Mouse (Mus musculus): ENCODE results near the gene Sf3a2. TPM values are rescaled to one million over a fixed set of nuclear protein-coding genes. Genes with fewer than 3 reads are reported as not detected.

The Sf3a2 gene
- polyA plus RNA-seq, 1 experiment: 34.5 TPM

DNA sequence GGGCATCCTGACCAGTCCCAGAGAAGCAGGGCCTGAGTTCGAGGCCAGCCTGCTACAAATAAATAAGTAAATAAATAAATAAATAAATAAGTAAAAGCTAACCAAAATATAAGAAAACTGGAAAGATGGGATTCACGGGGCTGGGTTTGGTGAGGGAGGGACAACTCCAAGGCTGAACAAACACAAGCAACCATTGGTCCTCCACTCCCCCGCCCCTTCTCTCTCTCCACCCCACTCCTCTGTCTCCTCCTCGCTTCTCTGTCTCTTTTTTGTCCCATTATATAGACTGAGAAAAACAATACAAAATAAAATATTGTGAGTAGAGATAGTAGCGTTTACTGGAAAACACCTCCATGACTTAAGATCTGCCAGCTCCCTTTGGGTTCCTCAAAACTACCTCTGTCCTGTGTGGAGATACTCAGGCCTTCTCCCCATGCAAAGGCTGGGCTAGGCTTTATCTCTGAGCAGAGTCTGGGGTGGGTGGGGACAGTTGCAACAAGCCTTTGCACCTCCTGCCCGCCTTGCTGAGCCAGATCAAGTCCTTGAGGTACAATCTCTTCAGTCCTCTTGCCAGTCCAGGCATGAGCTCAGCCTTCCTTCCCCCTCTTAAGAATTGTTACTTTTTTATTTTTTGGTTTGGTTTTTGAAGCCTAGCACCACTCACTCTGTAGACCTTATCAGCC is 20.7 kb downstream of the Sf3a2 start:
- H3K4me1 ChIP-seq (ENCODE audit: control insufficient read depth, insufficient read depth, low read length): peaks cover 3% of the 10 kb centered on the region
- H3K27ac ChIP-seq (ENCODE audit: control insufficient read depth, insufficient read depth, low read depth, low read length, poor library complexity): peak overlapping the region; percentile 78; the same call in 1 of the 2 replicates
- WGBS: 59% methylated on average over 6 of the region's 6 CpGs
- no peak overlapping the region for H3K4me3 ChIP-seq (replicated peaks; ENCODE audit: control insufficient read depth, low read depth, low read length)
- TF ChIP-seq CTCF (IDR thresholded peaks at IDR 0.05; ENCODE audit: control insufficient read depth, insufficient read depth, low read length) (no peak), POLR2A (IDR thresholded peaks at IDR 0.05; ENCODE audit: borderline replicate concordance, control insufficient read depth, low read depth, low read length) (no peak)

DNA sequence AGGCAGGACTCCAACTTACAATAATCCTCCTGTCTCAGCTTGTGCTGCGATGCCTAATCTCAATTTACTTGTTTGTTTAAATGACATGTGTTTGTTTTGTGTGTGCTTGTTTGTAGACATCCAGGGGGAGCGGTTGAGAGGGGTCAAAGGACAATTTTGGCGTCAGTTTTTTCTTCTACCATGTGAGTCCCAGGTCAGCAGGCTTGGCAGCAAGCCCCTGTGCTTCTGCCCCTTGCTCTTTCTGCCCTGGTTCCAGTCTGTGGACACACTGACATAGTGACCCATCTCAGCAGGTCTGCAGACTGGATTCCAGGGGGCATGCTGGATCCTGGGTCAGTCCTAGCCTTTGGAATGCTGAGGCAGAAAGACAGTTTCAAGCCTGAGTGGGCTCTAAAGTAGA is 21.4 kb downstream of the Sf3a2 start:
- Histone ChIP-seq H3K27ac (ENCODE audit: control insufficient read depth, insufficient read depth, low read depth, low read length, poor library complexity) (peak overlapping the region; percentile 87), H3K4me1 (ENCODE audit: control insufficient read depth, insufficient read depth, low read length) (peaks cover 4% of the 10 kb centered on the region), H3K4me3 (replicated peaks; ENCODE audit: control insufficient read depth, low read depth, low read length) (no peak overlapping the region)
- TF ChIP-seq POLR2A (IDR thresholded peaks at IDR 0.05; ENCODE audit: borderline replicate concordance, control insufficient read depth, low read depth, low read length) (no peak), CTCF (IDR thresholded peaks at IDR 0.05; ENCODE audit: control insufficient read depth, insufficient read depth, low read length) (no peak)
- 73% methylated on average over 3 of the region's 3 CpGs for WGBS

DNA sequence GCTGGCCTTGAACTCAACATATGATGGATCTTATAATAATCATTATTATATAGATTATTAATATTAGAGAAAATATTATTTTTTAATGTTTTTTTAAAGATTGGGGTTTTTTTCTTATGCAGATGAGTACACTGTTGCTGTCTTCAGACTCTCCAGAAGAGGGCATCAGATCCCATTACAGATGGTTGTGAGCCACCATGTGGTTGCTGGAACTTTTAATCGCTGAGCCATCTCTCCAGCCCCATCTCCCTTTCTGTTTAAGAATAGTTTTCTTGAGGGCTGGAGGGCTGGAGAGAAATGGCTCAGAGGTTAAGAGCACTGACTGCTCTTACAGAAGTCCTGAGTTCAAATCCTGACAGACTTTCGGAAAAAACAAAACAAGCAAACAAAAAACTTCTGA is 24.0 kb downstream of the Sf3a2 start:
- Histone ChIP-seq H3K27ac (ENCODE audit: control insufficient read depth, insufficient read depth, low read depth, low read length, poor library complexity) (no peak overlapping the region), H3K4me1 (ENCODE audit: control insufficient read depth, insufficient read depth, low read length) (peaks cover 6% of the 10 kb centered on the region), H3K4me3 (replicated peaks; ENCODE audit: control insufficient read depth, low read depth, low read length) (no peak overlapping the region)
- TF ChIP-seq CTCF (IDR thresholded peaks at IDR 0.05; ENCODE audit: control insufficient read depth, insufficient read depth, low read length) (0 out of 2 replicates have a peak, but pooled peaks have one; percentile 35), POLR2A (IDR thresholded peaks at IDR 0.05; ENCODE audit: borderline replicate concordance, control insufficient read depth, low read depth, low read length) (no peak)
- WGBS: 47% methylated on average over 2 of the region's 2 CpGs

DNA sequence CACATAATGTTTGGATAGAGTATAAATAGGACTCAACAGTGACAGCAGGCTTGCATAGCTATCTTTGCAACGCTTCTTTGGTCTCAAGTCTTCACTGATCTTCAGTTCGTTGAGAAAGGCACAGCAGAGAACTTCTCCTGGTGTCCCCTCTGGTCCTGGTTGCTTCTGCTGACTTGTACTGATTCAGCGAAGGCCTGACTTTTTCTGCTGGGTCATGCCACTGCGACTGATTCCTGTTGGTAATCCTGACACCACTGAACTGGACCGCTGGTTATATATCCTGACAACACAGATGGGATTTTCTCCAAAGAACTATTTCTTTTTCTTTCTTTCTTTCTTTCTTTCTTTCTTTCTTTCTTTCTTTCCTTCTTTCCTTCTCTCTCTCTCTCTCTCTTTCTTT is 24.5 kb downstream of the Sf3a2 start:
- peaks cover 6% of the 10 kb centered on the region for H3K4me1 ChIP-seq (ENCODE audit: control insufficient read depth, insufficient read depth, low read length)
- no peak overlapping the region for H3K4me3 ChIP-seq (replicated peaks; ENCODE audit: control insufficient read depth, low read depth, low read length)
- no peak overlapping the region; the same call in 1 of the 2 replicates for H3K27ac ChIP-seq (ENCODE audit: control insufficient read depth, insufficient read depth, low read depth, low read length, poor library complexity)
- WGBS: 67% methylated on average over 5 of the region's 5 CpGs
- TF ChIP-seq CTCF (IDR thresholded peaks at IDR 0.05; ENCODE audit: control insufficient read depth, insufficient read depth, low read length) (no peak), POLR2A (IDR thresholded peaks at IDR 0.05; ENCODE audit: borderline replicate concordance, control insufficient read depth, low read depth, low read length) (no peak)

DNA sequence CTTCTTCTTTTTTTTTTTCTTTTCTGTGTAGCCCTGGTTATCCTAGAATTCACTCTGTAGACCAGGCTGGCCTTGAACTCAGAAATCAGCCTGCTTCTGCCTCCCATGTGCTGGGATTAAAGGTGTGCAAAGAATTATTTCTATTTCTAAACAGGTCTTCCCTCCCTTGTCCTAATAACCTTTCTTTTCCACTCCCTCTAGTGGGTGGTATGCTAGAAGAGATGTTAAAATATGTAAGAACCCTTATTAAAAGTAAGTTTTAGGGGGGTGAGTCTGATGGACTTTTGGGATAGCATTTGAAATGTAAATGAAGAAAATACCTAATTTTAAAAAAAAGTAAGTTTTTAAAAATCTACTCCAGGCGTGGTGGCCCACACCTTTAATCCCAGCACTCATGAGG is 25.3 kb downstream of the Sf3a2 start:
- Histone ChIP-seq H3K4me1 (ENCODE audit: control insufficient read depth, insufficient read depth, low read length) (peaks cover 7% of the 10 kb centered on the region), H3K4me3 (replicated peaks; ENCODE audit: control insufficient read depth, low read depth, low read length) (no peak overlapping the region), H3K27ac (ENCODE audit: control insufficient read depth, insufficient read depth, low read depth, low read length, poor library complexity) (no peak overlapping the region)
- TF ChIP-seq CTCF (IDR thresholded peaks at IDR 0.05; ENCODE audit: control insufficient read depth, insufficient read depth, low read length): no peak
- TF ChIP-seq POLR2A (IDR thresholded peaks at IDR 0.05; ENCODE audit: borderline replicate concordance, control insufficient read depth, low read depth, low read length): no peak
- WGBS: 67% methylated on average over 1 of the region's 1 CpGs

DNA sequence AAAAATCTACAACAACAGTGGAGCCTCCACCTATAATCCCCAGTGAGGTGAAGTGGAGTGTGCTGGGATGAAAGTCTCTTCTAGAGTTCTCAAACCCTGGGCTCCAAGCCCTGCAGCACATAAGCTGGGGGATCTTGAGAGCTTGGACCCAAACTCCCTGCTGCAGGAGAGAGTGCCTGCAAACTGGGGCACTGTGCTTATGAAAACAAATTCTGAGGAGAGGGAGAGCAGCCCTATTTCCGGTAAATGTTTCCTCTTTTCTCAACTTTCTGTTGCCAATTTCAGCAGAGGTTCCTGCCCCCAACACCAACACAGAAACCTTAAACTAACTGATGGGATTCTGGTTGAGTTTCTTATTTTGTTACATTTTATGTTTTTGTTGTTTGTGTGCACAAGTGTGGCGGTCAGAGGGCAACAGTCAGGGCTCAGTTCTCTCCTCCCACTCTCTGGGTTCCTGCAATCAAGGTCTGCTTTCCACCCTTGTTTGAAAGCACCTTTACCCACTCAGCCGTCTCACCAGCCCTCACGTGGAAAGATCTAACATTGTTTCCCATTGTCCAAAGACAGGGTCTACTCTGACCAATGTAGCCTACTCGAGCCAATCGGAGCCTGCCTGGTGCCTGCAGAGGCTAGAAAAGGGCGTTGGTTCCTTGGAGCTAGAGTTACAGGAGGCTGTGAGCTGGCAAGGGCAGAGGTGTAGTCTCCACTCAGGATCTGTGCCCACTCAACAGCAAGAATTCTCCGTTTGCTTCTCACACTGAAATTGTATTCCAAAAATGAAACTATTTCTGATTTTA is 26.0 kb downstream of the Sf3a2 start:
- WGBS: 4% methylated on average over 8 of the region's 8 CpGs
- TF ChIP-seq POLR2A (IDR thresholded peaks at IDR 0.05; ENCODE audit: borderline replicate concordance, control insufficient read depth, low read depth, low read length) (no peak), CTCF (IDR thresholded peaks at IDR 0.05; ENCODE audit: control insufficient read depth, insufficient read depth, low read length) (no peak)
- peak overlapping the region; percentile 18 for H3K4me3 ChIP-seq (replicated peaks; ENCODE audit: control insufficient read depth, low read depth, low read length)

DNA sequence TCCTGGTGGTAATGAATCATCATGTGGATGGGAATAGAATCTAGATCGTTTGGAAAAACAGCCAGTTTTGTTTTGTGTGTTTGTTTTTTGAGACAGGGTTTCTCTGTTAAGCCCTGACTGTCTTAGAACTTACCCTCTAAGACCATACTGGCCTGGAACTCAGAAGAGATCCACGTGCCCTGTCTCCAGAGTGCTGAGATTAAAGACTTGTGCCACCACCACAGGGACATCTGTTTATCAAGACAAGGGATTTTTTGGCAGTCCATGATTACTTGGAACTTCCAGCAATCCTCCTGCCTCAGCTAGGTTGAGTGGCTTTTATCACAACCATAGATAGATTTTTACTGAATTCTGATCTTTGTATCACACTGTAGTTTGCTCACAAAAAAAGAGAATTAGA is 26.8 kb downstream of the Sf3a2 start:
- H3K4me1 ChIP-seq (ENCODE audit: control insufficient read depth, insufficient read depth, low read length): peaks cover 6% of the 10 kb centered on the region
- WGBS: 16% methylated on average over 2 of the region's 2 CpGs
- H3K27ac ChIP-seq (ENCODE audit: control insufficient read depth, insufficient read depth, low read depth, low read length, poor library complexity): peak overlapping the region; percentile 88; the same call in 1 of the 2 replicates
- TF ChIP-seq CTCF (IDR thresholded peaks at IDR 0.05; ENCODE audit: control insufficient read depth, insufficient read depth, low read length) (no peak), POLR2A (IDR thresholded peaks at IDR 0.05; ENCODE audit: borderline replicate concordance, control insufficient read depth, low read depth, low read length) (no peak)
- H3K4me3 ChIP-seq (replicated peaks; ENCODE audit: control insufficient read depth, low read depth, low read length): no peak overlapping the region

More for the DNA sequence above, 26.0 kb downstream of the Sf3a2 start:
- peaks cover 6% of the 10 kb centered on the region for H3K4me1 ChIP-seq (ENCODE audit: control insufficient read depth, insufficient read depth, low read length)
- H3K27ac ChIP-seq (ENCODE audit: control insufficient read depth, insufficient read depth, low read depth, low read length, poor library complexity): peak overlapping the region; percentile 88

Measured in bone marrow, adult 2 months (tissue).